Mouse (Mus musculus) intestine, postnatal 0 days (tissue): Measurements from ENCODE around the gene Susd2. TPM values are rescaled to one million over a fixed set of nuclear protein-coding genes. Genes with fewer than 3 reads are reported as not detected.

Source experiments
- ATAC-seq: fragments of 200-750 bp; cut with Nextera tagmentation; 2 replicates; pipeline ENCODE4 v1.8.0; 2017; ENCODE audit warnings: mild to moderate bottlenecking, moderate TSS enrichment, moderate library complexity
- H3K27ac ChIP-seq: fragments of 300-500 bp; sonication (generic); 2 replicates; pipeline ENCODE4 v1.5.1; 2014; ENCODE audit warnings: mild to moderate bottlenecking, low read depth, low read length, moderate library complexity
- H3K27me3 ChIP-seq: fragments of 300-500 bp; sonication (generic); replicated peaks from 2 replicates; pipeline ENCODE4 v1.6.1; 2014; ENCODE audit warnings: low read length, mixed read lengths; ENCODE audit not compliant: control insufficient read depth, insufficient read depth
- H3K36me3 ChIP-seq: fragments of 300-500 bp; sonication (generic); 2 replicates; pipeline ENCODE4 v1.6.1; 2014; ENCODE audit warnings: mild to moderate bottlenecking, moderate library complexity; ENCODE audit not compliant: control insufficient read depth, insufficient read depth
- H3K4me1 ChIP-seq: fragments of 300-500 bp; sonication (generic); replicated peaks from 2 replicates; pipeline ENCODE4 v1.6.1; 2014; ENCODE audit warnings: antibody characterized with exemption, low read length, mixed read lengths; ENCODE audit not compliant: control insufficient read depth, insufficient read depth
- H3K4me2 ChIP-seq: fragments of 300-500 bp; sonication (generic); replicated peaks from 2 replicates; pipeline ENCODE4 v1.6.1; 2014; ENCODE audit warnings: low read depth, mild to moderate bottlenecking, moderate library complexity
- H3K4me3 ChIP-seq: fragments of 300-500 bp; sonication (generic); 2 replicates; pipeline ENCODE4 v1.5.1; 2014; ENCODE audit warnings: low read depth, low read length
- H3K9ac ChIP-seq: fragments of 300-500 bp; sonication (generic); 2 replicates; pipeline ENCODE4 v1.6.1; 2014; ENCODE audit warnings: mild to moderate bottlenecking, low read depth, low read length
- H3K9me3 ChIP-seq: fragments of 300-500 bp; sonication (generic); 2 replicates; pipeline ENCODE4 v1.6.1; 2016; ENCODE audit warnings: mixed run types; ENCODE audit not compliant: control insufficient read depth
- CTCF ChIP-seq: sonication (generic); IDR thresholded peaks from 2 replicates; pipeline ENCODE4 v1.5.1; 2016; ENCODE audit warnings: low read depth, mild to moderate bottlenecking, control low read depth, antibody characterized with exemption, moderate library complexity
- WGBS: fragments of 180-500 bp; shearing (Covaris S2); extraction: QIAGEN DNeasy Blood & Tissue Kit; methylation state at CpG from one replicate; pipeline ENCODE4 v1.1.7; 2014; 5-methylcytosine and 5-hydroxymethylcytosine counted together
- polyA plus RNA-seq: library from polyadenylated mRNA; unstranded; fragments of >200 nt; fragmentation: Nextera tagmentation; extraction: Ambion mirVana; gene quantifications from 2 replicates; pipeline ENCODE4 v1.2.1, GENCODE M21; 2015

Gene Susd2
- polyA plus RNA-seq, 1 experiment from 2014 or later = 37.2 TPM

DNA sequence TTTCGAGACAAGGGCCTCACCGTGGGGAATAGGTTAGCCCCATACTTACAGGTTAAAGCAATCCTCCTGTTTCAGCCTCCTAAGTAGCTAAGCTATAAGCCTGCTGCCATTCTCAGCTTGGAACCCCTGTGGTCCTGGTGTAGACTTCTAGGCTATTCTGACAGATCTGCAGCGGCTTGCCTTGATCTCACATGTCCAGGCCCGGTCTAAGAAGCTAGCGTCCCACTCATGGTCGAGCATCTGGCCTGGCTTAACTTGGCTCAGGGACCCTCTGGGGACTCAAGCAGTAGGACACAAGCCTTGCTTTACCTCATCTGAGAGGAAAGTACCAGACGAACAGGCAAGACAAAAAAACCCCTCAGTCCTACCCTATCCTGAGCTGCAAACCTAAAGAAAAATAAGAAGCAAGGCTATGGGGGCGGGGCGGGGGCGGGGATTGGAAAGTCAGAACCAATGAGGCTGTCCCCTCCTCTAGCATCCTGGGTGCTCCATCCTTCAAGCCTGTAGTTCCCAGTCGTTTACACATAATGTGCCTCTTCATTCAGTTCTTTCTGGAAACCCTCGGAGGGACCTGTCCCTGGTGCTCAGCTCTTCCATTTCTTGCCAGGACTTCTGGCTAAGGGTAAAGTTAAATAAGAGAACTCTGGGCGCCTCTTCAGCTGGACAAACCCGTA is 8.7 kb downstream of the Susd2 start:
- Histone ChIP-seq H3K9ac (no peak overlapping the region), H3K9me3 (no peaks in the 10 kb centered on the region), H3K4me2 (no peak overlapping the region), H3K27me3 (no peaks in the 10 kb centered on the region), H3K27ac (no peak overlapping the region), H3K4me3 (no peak overlapping the region), H3K4me1 (no peaks in the 10 kb centered on the region), H3K36me3 (no peaks in the 10 kb centered on the region; the same call in 1 of the 2 replicates)
- 76% methylated on average over 14 of the region's 14 CpGs for WGBS
- no peak for TF ChIP-seq CTCF
- no peak for ATAC-seq

DNA sequence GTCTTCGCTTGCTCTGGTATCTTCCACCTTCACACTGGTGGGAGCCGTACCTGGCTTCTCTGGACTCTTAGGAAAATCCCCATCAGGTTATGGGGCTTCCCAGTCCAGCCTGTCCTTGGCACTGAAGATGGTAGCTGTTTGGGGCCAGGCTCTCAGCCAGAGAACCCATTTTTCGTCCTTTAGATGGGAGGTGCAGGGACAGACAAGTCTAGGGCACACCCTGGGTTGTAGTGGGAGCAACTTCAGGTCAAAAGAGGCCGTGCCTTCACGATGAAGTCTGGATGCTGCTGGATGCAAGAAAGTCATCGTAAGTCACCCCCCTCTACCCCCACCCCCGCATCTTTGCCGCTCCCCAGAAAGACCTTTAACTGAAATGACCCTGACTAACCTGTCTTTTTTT is 9.2 kb downstream of the Susd2 start:
- H3K27ac ChIP-seq = no peak overlapping the region
- no peak for ATAC-seq
- H3K9me3 ChIP-seq = no peaks in the 10 kb centered on the region
- H3K4me1 ChIP-seq = no peaks in the 10 kb centered on the region
- H3K9ac ChIP-seq = no peak overlapping the region
- no peak overlapping the region for H3K4me3 ChIP-seq
- no peaks in the 10 kb centered on the region for H3K27me3 ChIP-seq
- WGBS = 95% methylated on average over 8 of the region's 8 CpGs
- H3K4me2 ChIP-seq = no peak overlapping the region
- no peak for TF ChIP-seq CTCF
- H3K36me3 ChIP-seq = no peaks in the 10 kb centered on the region; the same call in 1 of the 2 replicates

DNA sequence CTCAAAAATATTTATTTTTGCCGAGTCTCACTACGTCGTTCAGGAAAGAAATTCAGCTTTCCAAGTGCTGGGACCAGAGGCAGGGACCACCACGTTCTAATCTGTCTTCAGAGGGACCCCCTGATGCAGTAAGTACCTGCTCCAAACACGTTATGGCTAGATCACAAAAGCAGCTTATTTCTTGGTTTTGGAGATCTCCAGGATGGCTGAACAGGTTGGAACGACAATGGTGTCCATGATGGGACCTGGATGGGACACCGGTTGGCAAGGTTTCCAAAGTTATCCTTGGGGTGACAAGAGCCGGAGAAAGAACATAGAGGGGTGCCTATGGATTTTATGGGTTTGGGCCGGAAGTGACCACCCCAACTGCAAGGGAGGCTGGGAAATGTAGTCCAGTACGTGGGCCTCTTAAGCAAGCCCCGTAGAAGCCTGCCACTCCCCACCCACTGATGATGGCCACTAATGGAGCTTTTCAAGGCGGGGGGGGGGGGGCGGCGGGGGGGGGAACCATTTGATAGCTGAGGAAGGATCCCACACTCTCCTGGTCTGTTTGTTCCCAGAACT is 10.2 kb downstream of the Susd2 start:
- no peak for ATAC-seq
- WGBS = 75% methylated on average over 12 of the region's 14 CpGs

DNA sequence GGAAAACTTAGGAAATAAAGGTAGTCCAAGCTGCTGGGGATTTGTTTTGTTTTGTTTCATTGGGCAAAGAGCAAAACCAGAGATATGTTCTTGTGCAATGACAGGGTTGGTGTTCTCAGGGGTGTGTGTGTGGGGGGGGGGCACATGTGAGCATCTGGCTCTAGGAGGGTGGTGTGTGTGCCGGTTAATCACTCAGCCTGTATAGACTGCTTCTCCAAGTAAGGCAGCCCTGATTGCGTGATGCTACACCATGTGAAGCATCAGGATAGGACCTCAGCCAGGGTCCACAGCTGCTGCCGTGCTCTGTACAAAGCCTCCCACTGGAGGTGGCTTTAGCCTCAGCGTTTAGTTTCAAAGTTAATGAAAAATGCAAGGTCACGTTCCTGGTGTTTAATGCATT is 10.8 kb downstream of the Susd2 start:
- no peak overlapping the region for H3K27ac ChIP-seq
- TF ChIP-seq CTCF = no peak
- H3K4me1 ChIP-seq = no peaks in the 10 kb centered on the region
- H3K36me3 ChIP-seq = no peaks in the 10 kb centered on the region
- H3K9me3 ChIP-seq = no peaks in the 10 kb centered on the region
- no peak overlapping the region for H3K9ac ChIP-seq
- H3K27me3 ChIP-seq = no peaks in the 10 kb centered on the region
- ATAC-seq = no peak
- 72% methylated on average over 5 of the region's 5 CpGs for WGBS
- H3K4me2 ChIP-seq = no peak overlapping the region
- H3K4me3 ChIP-seq = no peak overlapping the region

More for the DNA sequence above, 10.2 kb downstream of the Susd2 start:
- H3K9ac ChIP-seq = no peak overlapping the region
- no peaks in the 10 kb centered on the region; the same call in 1 of the 2 replicates for H3K36me3 ChIP-seq
- no peak overlapping the region for H3K4me3 ChIP-seq
- no peak overlapping the region for H3K27ac ChIP-seq
- H3K4me1 ChIP-seq = no peaks in the 10 kb centered on the region
- no peaks in the 10 kb centered on the region for H3K9me3 ChIP-seq
- H3K4me2 ChIP-seq = no peak overlapping the region
- no peaks in the 10 kb centered on the region for H3K27me3 ChIP-seq
- TF ChIP-seq CTCF = no peak

DNA sequence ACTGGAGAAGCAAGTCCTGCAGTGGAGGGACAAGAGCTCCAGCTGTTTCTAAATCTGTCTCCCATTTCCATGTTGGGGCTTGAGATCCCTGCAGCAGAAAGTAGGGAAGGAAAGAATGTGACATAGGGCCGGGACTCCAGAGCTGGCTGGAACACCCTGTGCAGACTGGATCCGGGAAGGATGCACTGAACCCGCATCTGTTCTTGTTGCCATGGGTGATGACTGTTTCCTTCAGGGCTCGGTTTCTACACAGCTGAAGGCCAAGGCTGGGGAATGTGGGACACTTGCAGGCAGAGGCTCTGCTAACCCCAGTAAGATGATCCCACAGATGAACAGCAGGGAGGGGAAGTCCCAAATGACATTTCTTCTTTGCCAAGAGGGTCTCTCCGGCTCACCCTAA is 11.2 kb downstream of the Susd2 start:
- Histone ChIP-seq H3K4me1 (no peaks in the 10 kb centered on the region), H3K36me3 (no peaks in the 10 kb centered on the region), H3K27ac (no peak overlapping the region), H3K27me3 (no peaks in the 10 kb centered on the region), H3K4me2 (no peak overlapping the region), H3K9me3 (no peaks in the 10 kb centered on the region), H3K9ac (no peak overlapping the region), H3K4me3 (no peak overlapping the region)
- 0 out of 2 replicates have a peak, but pooled peaks have one; percentile 39 for ATAC-seq
- TF ChIP-seq CTCF = no peak
- whole genome bisulfite sequencing = 49% methylated on average over 5 of the region's 5 CpGs

DNA sequence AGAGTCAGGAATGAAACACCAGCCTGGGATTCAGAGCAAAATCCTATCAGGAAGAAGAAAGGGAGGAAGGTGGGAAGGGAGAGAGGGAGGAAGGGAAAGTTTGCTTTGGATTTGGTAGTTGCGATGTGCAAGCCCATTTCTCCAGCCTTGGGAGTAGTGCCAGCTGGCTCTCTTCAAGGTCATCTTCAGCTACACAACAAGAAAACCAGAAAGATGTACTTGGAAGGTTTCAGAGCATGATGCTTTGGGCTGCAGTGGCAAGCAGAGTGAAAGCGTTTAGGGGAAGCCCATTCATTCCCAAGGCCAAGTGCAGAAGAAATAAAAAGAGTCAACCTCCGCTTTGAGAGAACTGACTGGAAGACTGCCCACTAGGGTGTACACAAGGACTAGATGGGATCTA is 16.3 kb downstream of the Susd2 start:
- Histone ChIP-seq H3K27me3 (no peaks in the 10 kb centered on the region), H3K4me3 (no peak overlapping the region), H3K4me2 (no peak overlapping the region), H3K9ac (no peak overlapping the region; the same call in 1 of the 2 replicates), H3K36me3 (no peaks in the 10 kb centered on the region), H3K27ac (no peak overlapping the region), H3K9me3 (no peaks in the 10 kb centered on the region), H3K4me1 (no peaks in the 10 kb centered on the region)
- WGBS = 56% methylated on average over 3 of the region's 3 CpGs
- TF ChIP-seq CTCF = no peak
- no peak for ATAC-seq
